Mouse (Mus musculus): ENCODE measurements around the gene Gdap1l1.

DNA sequence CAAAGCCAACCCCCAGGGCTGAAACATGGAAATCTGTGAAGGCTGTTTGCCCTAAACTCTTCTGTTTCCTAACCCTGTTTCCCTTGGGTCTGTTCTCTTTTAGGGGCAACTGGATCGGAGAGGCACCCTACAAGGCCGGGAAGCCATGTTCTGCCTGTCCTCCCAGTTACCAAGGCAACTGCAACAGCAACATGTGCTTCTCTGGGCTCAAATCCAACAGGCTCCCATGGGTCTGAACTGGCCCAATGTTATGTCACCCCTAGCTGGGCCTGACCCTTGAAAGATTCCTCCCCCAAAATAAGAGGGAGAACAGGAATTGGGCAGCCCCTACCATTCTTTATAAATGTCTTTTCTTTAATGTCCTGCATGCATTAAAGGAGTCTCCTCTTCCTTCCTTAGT is 63.9 kb downstream of the Gdap1l1 start:
- no peak for TF ChIP-seq CTCF (IDR thresholded peaks at IDR 0.05; ENCODE audit: low read depth)
- TF ChIP-seq EP300 (IDR thresholded peaks at IDR 0.05; ENCODE audit: low read depth) = no peak
